Mouse (Mus musculus) megakaryocyte, embryonic 14.5 days (primary cell): Measurements from ENCODE around the gene Vmn1r227.

Experiments
- FLI1 ChIP-seq: IDR thresholded peaks from 2 replicates; pipeline ENCODE4 v1.6.1; 2012; ENCODE audit warnings: low read length, inconsistent platforms, mixed read lengths
- GATA1 ChIP-seq: IDR thresholded peaks from 3 replicates; pipeline ENCODE4 v1.6.1; 2012; ENCODE audit warnings: mixed read lengths, low read length, inconsistent platforms, borderline replicate concordance

DNA sequence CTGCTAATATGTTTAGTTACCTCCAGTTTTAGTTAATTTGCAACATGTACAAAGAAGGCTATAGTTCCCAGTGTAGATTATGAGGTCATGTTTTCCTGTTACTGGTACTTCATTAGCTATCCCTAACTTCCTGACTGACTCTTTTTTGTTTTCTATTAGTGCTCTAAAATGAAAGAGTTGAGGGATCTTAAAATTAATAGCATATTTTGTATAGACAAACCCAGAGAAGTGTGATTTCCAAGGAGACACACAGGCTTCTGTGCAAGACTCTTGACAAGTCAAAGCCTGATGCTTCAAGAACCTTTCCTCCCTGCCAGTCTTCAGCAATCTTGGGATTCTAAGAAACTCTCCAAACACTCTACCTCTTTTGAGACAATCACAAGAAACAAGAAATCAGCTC, 47.1 kb upstream of the Vmn1r227 start, which contains the start of gene Vmn1r226:
- TF ChIP-seq GATA1 (no peak), FLI1 (no peak)
